Mouse (Mus musculus) layer of hippocampus, postnatal 14 days (tissue): ENCODE data around the gene Gm45837. TPM values are rescaled to one million over a fixed set of nuclear protein-coding genes. Genes with fewer than 3 reads are reported as not detected.

ENCODE experiments used
- DNase-seq, 2 experiments: peaks; one replicate each; pipeline ENCODE4 v3.0.0; 2021 to 2022; ENCODE audit warnings: low spot score in 2 of 2, mixed read lengths in 1 of 2
- total RNA-seq, 2 experiments: library from RNA; stranded (reverse); gene quantifications; 2 replicates each; pipeline ENCODE4 v1.2.3; 2021

Gene Gm45837
- total RNA-seq, 2 experiments from 2014 or later = not detected

GRCm38 (mm10) chr7:101463665-101464271 is 53.1 kb downstream of the Gm45837 start:
- no peak for DNase-seq

DNA sequence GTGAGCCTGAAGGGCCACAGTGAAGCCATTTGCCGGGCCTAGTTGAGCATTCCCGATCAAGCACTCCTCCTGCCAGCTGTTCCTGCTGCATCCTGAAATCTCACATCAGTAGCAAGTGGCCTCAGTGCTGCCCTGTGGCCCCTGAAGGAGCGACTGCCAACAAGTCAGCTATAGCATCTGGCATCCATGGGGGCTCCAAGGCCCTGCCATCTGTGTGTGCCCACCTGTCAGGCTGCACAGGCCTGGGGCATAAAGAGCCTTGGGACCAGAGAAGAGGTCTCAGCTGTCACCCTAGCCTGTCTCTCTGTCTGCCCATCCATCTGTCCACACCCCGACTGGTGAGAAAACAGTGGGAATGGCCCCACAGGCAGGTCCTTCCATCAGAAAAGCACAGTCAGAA is 54.2 kb downstream of the Gm45837 start:
- DNase-seq = no peak

GRCm38 (mm10) chr7:101465392-101465791 is 54.7 kb downstream of the Gm45837 start:
- no peak for DNase-seq

DNA sequence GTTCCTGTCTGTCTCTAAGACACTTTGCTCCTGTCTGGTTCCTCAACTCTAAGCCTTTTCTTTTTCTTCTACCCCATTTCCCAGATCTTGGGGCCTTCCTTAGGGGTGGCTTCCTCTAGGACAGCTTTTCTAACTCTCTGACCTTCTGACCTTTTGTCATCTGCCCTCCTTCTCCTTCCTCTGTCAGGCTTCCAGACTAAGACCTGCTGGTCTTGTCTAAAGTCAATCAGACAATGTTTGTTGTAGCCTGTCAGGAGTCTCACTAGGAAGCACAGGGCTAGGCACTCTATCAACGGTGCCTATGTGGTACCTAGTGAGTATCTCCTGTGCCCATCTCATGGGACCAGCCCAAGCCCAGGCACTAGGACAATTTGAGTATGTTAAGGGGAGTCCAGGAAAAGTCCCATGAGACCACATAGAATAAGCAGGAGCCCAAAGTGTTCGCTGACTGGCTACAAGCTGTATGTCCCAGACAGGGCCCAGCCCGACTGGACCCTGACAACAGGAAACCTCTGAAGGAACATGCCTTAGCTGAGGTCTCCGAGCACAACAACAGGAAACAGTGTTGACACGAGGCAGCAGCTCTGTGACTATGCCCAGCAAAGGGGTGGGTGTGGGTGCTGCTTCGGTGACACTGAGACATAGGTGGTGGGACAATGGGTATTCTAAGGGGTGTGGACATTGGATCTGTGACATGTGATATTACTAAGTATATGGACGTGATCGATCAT is 55.3 kb downstream of the Gm45837 start:
- DNase-seq = no peak

- DNase-seq = no peak
Measured at GRCm38 (mm10) chr7:101466581-101467081, 55.9 kb downstream of the Gm45837 start.

DNA sequence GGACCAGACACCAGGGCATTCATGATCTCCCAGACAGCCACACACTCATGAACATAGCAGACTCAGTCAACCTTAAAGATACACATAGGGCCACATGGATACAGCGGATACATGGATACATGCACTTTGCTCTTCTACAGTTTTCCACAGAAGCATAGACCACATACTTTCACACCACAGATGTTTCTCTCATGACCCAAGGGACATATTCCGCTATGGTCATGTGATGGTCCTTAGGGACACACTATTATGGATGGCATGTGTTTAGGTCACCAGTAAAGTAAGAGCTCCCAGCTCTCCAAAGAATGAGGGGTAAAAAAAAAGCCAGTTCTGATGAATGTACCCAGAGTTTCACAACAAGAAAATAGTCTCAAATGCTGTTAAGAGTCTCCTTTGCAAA is 60.7 kb downstream of the Gm45837 start:
- no peak for DNase-seq

DNA sequence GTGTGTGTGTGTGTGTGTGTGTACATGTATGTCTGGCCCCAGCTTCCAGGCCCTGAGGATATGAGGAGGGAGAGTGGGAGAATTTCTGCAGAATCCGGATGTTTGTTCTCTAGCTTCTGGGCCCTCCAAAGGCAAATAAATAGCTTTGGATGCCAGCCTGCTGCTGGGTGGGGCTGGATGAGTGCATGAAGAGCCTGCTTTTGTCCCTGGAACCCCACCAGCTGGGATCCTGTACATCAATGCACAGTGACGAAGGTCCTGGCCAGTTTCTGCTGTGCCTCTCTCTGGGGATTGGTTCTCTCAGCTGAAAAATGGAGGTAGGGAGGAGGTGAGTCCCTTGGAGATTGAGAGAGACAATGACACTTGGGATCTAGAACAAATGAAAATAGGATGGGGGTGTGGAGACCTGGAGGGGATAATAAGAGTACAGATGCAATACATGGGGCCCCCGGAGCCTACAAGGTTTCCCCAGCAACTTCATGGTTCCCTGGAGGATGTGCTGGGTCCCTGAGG is 61.3 kb downstream of the Gm45837 start:
- DNase-seq = no peak

GRCm38 (mm10) chr7:101472598-101473558 is 62.2 kb downstream of the Gm45837 start:
- no peak for DNase-seq

DNA sequence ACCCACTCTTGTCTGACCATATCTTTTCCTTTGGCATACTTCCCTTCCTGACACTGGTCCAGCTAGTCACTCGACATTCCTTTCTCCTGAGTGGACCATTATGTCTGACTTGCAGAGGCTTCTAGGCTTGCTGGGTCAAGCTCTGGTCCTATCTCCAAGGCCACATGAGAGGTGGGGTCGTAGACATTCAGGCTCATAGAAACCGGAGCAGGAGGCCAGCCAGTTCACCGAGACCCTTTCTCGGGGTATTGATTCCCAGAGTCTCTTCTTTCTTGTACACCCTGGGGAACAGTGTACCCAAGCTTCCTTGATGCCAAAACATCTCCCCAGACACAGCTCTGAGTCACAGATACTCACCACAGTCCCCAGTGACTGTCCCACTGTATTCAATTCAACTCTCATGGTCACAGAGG is 63.7 kb downstream of the Gm45837 start:
- no peak for DNase-seq

DNA sequence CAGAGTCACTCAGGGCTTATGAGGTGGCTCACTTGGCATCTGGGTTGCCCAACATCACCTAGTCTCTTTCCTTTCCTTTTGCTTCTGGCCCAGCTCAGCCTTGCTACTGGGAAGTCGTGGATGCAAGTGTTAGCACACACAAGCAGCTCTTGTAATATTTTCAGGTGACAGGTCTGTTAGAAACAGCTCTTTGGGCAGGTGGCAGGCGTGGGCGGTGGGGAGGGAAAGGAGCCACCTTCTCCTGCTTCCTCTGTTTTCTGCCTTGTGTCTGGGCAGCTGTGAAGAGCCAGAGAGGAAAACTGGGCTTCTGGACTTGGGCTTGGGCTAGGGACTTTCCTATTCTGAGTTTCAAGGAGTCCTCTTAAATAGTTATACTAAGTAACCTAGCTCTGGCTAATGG is 65.3 kb downstream of the Gm45837 start:
- DNase-seq = no peak

DNA sequence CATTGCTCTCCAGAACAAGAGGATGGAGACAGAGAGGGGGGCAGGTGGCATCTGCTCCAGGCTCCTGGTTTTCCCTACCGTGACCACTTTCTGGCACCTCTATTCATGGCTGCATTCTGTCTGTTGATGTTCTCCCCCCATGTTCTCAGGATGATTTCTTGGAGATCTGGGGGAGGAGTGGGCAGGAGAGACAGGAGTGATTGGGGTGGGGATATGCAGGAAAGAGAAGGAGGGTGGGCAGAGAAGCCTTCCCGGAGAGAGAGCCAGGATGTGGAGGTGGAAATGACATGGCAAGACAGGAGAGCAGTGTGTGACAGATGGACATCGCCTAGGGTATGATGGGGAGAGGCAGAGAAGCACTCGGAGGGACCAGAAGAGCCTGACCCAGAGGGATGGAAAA is 65.8 kb downstream of the Gm45837 start:
- no peak for DNase-seq

- no peak for DNase-seq
Measured at GRCm38 (mm10) chr7:101477200-101477599, 66.5 kb downstream of the Gm45837 start.

DNA sequence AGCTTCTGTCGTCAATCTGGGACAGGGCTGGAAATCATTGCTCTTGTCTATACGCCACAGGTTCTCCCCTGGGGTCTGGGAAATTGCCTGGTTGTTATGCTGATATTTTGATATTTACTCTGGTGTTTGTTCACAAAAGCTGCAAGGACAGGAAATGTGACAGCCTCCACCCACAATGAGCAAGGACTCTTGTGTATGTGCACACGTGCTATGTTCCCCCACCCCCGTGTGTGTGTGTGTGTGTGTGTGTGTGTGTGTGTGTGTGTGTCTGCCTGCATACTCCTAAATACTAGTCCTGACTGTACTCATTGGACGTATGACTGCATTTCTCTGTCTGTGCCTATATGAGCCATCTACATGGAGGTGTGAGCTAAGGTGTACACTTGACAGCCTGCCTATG is 67.4 kb downstream of the Gm45837 start:
- no peak for DNase-seq

GRCm38 (mm10) chr7:101479841-101480240 is 69.2 kb downstream of the Gm45837 start:
- DNase-seq = no peak

- no peak for DNase-seq
Measured at GRCm38 (mm10) chr7:101480671-101481070, 70.0 kb downstream of the Gm45837 start.

DNA sequence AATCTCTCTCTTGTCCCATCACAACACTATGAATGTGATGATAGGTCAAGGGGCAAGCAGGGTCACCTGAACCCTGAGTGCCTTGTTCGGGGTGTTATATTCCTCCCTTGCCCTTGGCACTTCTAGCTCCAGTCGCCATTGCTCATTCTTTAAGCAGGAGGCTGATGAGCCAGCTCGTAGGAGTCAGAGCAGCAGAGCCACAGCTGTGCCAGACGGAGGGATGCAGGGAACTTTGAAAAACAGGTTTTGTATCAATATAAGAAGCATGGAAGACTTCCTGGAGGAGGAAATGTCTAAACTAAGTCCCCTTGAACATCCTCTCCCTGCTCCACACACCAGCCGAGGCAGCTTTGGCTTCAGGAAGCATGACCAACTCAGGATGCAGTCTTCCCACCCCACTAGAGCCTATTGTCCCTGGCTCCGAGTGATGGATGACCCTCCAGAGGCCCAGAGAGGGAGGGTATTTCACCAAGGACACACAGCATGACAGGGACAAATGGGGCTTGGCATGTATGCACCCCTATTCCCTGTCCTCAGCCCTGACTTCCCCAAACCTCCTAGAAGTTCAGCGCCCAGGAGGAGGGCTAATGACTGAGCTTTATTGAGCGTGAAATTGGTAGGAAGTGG is 71.3 kb downstream of the Gm45837 start:
- no peak for DNase-seq

GRCm38 (mm10) chr7:101482499-101483081 is 71.9 kb downstream of the Gm45837 start:
- peak in 1 of 2 experiments; percentile 47 for DNase-seq

GRCm38 (mm10) chr7:101483498-101484115 is 72.9 kb downstream of the Gm45837 start:
- DNase-seq = no peak

GRCm38 (mm10) chr7:101487102-101487501 is 76.4 kb downstream of the Gm45837 start:
- DNase-seq = no peak

DNA sequence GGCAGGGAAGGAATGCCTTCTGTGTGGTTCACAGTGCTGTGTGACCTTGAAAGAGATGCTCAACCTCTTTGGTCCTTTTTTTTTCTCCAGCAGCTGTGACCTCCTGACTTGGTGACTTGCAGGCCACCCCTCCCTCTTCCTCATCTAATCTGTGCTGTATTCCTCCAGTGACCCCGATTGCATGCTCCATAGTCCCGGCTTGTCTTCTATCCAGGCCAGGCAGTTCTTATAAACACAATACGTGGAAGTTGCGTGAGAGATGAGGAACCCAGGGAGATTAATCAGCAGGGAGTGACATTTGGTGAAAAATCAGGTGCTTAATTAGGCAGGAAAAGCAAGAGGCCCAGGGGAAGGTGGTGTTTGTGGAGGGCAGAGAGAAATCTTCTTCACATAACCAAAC is 80.3 kb downstream of the Gm45837 start:
- no peak for DNase-seq
